Mouse (Mus musculus) retina, adult 2 months (tissue): ENCODE measurements around the gene Ccdc141.

Experiments used
- DNase-seq: peaks from one replicate; pipeline ENCODE4 v3.0.0-alpha.2; 2012; ENCODE audit warnings: low read depth, low spot score

Ccdc141 gene

DNA sequence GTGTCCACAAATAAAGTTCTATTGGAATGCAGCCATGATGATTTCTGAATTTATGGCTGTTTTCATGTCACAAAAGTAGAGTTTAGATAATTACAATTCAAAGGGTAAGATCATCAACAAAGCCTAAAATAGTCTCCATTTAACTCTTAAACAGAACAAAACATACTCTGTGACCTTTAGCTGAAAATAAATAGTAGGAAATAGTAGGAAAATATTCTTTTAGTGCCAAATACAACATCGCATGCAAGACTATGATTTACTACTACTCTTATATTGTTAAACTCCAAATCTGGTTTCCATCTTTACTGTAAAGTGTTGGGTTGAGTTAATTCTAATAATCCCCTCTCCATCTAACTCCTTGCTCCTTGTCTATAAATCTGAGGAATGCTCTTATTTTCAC lies 37.0 kb downstream of the Ccdc141 start:
- DNase-seq, result no peak

DNA sequence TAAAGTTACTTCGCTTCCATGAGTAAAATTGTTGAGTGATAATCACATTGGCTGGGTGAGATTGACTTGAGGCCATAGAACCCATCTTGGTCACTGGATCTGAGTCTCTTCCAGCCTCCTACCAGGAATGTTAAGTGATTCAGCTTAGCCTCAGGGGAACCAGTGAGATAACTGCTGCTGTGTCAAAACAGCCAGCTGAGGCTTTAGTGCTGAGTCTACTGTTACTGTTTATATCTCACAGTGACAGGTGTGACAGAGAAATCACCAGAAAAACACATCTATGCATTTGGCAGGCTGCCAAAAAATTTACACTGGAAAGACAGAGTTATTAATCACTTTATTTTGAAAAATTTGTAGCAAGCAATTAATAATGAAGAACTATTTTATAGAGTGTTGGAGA lies 43.5 kb downstream of the Ccdc141 start:
- no peak for DNase-seq

DNA sequence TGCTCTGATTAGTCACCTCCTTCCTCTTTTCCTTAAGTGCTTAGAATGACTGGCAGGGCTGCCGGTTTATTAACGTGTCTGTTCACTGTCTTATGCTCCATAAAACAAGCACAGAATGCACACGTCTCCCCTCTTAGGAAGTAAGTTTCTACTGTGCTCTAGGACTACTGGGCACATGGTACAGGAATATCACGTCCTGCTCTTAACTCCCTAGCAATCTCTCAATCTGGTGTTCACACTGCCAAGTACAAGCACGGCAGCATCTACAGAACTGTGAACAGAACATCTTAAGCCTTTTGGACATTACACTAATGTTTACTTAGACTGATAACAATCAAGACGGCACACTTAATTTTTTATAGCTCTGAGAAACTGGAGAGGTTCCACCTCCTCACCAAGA lies 52.3 kb downstream of the Ccdc141 start:
- no peak for DNase-seq

DNA sequence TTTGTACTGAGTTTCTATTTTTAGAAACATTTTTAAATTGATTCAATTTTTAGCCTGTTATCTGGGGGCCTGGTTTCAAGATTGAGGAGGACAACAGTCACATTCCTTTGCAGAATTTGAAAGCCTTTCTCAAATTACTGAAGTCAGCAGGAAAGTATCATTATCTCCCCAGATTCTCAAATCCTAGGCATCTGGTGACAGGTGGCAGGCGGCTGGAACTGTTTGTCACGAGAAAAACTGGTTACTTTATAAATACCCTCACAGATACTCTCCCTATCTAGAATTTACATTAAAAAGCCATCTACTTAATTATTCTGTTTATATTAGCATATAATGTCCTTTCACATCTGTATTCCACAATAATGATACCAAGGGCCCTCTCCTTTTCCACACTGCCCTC lies 56.1 kb downstream of the Ccdc141 start:
- DNase-seq, result no peak

DNA sequence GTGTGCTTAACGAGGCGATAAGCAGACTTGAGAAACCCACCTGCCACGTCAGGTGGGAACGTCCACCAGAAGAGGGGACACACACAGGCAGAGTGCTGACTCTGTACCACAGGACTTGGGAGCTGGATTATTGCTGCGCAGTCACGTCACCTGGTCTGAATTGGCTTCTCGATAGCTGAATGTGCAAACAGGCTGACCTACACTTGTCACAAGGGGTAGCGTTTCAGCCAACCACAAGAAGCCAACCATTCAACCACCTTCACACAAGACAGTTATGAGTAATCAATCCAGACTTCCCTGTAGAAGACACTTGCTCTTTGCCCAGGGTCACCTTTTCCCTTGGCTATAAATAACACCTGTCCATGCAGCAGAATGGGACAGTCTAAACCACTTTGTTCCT lies 56.6 kb downstream of the Ccdc141 start:
- no peak for DNase-seq

DNA sequence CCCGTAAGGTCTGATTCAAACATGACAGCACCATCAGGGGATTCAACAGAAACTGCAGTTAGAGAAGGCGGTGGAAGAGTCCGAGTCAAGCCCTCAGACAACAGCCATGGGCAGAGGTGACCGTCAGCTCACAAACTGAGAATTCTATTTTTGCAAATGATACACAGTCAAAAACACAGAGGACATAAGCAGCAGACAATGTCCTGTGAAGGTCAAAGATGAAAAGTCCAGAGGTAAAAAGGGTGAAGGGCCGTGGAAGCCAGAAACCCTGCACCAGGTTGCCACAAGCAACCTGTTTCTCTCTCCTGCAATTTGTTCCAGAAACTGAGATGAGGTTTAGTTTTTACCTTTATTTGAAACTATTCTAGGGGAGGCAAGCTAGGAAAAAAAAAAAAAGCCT lies 57.4 kb downstream of the Ccdc141 start:
- DNase-seq, result no peak

DNA sequence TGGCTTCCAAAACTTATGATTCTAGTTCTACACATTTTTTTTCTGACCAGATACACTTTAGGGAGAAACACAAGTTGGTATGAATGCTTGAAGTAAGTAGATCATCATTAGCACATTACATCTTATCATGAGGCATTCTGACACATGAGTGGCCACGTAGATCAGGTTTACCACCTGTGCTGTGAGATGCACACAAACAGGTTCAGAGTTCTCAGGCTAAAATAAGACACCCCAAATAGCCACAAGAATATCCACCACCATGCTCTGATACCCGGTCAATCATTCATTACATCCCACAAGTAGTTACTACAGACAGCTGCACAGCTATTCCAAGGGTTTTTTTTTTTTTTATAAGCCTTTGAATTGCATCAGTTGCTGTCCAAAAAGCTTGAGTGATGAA lies 59.3 kb downstream of the Ccdc141 start:
- no peak for DNase-seq

DNA sequence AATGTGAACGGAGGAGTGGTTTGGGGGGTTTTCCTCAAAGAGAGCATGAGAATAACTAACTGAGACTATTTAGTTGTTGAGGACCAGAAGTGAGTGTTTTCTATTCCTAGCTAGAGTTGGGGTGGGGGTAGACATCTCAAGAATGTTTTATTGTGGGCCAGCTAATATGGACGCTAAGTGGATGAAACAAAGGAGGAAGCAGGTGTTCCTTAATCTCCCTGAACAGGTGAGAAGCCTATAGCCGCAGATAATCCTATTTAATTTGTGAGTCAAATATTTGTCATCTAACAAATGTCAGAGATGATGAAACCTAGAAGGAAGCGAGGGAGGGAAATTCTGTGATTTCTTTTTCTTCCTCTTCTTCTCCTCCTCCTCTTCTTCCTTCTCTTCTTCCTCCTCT lies 60.1 kb downstream of the Ccdc141 start:
- DNase-seq, result no peak

DNA sequence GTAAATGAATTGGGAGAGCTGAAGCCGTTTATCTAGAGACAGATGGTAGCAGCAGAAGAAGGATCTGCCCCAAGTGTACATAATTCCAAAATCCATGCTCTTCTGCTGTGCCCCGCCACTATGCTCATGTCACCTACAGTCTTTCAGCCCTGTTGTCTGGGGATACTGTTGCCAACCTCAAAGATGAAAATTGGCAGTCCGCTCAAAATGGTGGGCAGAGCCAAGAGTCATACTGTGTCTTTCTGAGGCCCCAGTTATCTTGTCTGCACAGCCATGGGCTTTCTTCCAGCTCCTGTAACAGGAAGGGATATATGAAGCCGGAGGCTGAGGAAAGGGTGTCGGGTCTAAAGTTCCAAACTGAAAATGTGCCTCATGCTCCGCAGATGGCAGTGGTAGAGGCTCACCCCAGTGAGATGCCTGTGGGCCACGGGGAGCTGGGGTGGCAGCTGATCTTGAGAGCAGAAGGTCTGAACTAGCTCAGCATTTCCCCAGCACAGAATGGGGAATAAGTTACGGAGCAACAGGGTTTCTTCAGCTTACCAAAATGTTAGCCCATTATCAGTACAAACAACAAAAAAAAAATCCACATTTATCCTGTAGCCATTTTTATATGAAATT lies 60.8 kb downstream of the Ccdc141 start:
- no peak for DNase-seq

DNA sequence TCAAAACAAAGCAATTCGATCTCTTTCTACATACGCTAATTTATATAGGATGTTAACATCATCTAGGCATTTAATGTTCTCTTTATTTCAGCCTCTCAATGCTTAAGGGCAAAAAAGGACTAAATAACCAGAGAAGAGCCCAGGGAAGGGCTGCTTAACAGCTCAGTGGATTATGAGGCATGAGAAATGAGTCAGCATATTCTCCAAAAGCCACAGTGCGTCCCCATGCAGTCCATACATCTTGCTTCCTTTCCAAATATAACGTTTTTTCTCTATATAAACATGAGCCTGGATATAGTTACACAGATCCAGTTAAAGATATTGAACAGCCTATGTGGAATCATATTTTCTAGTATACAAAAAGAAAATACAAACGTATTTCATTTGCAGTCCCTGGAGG lies 61.9 kb downstream of the Ccdc141 start:
- no peak for DNase-seq

DNA sequence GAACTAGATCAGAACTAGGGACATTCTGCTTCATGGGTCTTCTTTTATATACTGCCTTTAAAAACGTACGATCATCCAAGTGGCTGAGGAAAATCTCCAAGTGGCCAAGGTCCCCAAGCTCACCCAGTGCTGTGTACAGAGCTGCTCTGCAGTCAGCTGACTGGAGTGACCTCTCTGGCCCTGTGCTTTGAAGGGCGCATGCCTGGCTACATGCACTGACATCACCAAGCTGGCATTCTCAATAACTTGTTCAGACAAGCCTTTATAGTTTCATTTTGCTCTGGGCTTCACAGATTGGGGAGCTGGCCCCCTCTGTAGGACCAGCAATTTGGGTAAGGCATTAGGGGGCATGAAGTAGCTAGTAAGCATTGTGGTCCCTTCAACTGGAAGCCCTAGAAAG lies 64.3 kb downstream of the Ccdc141 start:
- DNase-seq, result no peak

DNA sequence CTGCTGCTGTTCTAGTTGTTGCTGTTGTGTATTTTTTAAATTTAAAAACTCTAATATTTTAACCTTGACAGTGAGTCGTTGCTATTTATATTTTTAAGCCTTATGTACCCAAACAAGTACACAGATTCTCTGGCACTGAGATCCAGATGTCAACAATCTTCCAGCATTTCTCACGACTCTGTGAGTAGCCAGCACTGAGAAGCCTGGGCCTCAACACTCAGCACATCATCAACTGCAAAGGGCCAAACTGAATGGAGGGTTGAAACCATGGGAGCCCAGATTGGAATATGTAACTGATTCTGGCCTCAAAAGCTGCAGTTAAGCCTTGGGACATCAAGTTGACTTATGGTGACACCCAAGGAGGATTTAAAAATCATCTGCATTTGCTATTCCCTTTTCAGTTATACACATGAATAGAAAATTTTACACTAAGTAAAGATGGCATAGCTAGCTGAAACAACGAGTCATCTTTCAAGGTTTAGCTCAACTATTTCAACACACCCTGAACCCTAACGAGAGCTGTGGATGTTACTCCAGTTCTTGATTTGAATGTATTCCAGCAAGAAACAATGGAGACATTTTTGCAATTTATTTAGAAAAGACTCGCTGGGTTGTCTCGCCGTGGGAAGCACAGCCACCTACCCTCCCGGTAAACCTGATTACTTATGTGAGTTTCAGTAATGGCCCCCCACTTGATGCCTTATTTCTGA lies 65.3 kb downstream of the Ccdc141 start:
- DNase-seq, result no peak

DNA sequence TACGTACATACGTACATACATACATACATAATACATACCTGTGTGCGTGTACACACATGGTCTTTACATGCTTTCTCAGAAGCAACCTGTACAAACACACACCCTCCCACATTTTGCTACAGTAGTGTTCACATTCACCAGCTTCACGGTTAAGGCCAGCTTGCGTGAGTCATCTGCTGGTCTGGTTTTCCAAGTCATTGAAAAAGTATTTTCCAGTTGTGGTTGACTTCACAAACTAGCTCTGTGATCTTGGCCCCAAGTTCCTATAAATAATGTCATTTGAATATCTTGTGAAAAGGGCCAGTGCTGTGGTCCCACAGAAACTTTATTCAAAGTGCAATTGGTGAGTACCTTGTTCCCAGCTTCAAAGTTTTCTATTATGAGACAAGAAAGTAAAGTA lies 67.9 kb downstream of the Ccdc141 start:
- DNase-seq, result no peak

DNA sequence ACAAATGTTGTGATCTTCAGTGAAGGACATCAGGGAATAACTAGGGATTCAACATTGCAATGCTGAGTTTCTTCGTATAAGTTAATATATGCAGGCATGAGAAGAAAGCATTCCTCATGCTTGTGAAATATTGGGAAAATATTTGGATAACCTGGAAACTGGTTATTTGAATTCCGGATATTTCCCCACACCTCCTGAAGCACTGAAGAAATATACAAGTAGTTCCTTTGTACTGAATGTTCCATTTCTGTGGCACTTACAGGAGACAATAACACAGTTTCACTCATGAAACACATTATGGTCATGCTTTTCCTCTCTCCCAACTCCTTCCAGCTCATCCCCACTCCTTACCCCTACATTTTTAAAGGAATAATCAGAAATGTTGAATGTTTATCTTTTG lies 70.6 kb downstream of the Ccdc141 start:
- DNase-seq, result no peak

DNA sequence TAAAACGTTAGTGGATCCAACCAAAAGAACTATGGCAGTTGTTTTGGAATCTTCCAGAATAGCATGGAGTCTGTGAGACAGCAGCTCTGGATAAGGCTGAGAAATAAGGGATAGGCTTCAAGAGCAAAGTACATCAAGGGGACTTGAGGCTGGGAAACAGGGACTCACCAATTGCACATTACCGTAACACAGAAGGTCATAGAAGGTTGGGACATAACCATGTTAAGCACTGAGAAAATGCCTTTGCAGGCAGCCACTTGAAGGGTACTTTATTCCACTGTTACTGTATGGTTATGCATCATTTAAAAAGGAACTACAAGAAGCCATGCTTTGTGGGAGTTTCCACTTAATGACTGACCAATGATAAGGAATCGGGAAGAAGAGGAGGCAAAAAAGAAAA lies 71.7 kb downstream of the Ccdc141 start:
- DNase-seq, result no peak

DNA sequence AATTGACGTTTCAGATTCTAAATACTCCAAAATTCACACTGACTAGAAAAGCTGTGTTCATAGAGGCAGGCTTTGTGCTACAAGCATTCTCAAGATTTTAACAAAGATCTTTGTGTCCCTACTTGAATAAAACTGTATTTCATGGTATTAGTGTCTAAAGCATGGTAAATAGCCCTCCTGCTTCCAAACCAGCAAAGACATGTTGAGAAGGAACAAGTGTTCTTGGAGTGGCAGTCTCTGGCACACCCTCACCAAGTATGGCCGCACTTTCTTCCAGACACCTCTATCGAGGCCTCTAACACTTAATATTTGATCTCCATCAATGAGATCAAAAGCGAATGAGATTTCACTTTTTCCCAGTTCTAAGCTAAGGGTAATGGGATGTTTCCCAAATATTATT lies 78.7 kb downstream of the Ccdc141 start:
- no peak for DNase-seq

DNA sequence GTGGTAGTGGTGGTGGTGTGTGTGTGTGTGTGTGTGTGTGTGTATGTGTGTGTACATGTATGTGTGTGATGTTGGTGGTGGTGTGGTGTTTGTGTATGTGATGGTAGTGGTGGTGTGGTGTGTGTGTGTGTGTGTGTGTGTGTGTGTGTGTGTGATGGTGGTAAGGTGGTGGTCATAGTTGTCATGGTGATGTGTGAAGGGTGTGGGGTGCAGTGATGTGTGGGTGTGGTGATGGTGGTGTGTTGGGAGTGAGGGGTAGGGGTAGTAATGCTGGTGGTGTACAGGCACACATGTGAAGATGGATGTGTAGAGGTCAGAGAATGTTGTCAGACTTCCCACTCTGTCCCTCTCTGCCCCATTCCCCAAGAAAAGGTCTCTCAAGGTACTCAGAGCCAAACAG lies 85.1 kb downstream of the Ccdc141 start:
- DNase-seq, result no peak

DNA sequence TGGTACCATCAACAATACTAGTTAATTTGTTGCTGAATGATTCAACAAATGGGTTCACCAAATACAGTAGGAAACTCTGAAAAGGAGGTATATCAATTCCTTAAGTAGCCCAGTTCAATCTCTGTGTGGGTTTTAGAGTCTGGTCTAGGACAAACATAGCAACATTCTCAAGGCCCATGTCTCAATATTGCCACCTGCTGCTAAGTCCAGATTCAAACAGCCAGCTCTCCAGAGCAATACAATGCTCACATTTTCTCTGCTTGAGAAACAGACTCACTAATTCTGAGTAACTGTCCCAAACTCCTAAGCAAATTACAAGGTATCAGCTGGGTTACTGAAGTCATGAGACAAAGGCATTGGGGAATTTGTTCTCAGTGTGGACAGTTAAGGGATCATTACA lies 85.8 kb downstream of the Ccdc141 start:
- DNase-seq, result no peak

DNA sequence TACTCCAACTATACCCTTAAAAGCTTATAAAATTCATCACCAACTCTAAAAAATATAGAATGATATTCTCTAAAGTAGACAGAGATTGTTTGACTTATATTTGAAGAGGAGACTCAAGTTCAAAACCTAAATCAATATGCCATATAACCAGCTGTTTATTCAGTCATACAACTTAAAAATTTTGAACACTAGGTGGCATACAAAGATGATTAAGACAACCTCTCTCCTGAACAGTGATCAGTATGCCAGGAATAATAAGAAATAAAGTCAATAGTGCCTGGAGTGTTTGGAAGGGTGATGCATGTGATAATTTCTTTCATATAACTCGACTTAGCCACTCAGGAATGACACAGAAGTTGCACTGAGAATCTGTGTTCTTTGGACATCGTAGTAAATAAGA lies 89.3 kb downstream of the Ccdc141 start:
- no peak for DNase-seq

DNA sequence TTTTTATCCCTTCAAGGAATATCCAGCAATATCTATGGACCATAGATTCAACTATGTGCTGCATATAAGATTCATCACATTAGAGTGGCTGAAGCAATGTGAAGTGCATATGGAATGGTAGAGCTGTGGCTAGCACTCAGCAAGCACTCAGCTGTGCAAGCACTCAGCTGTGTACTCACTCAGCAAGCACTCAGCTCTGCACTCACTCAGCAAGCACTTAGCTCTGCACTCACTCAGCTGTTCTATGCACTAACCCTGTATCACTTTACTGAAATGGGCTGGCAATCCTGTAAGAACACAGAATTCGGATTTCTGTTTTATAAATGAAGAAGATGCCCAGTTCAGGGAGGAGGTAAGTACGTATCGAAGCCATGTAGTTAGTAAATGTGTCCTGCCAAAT lies 89.8 kb downstream of the Ccdc141 start:
- no peak for DNase-seq

DNA sequence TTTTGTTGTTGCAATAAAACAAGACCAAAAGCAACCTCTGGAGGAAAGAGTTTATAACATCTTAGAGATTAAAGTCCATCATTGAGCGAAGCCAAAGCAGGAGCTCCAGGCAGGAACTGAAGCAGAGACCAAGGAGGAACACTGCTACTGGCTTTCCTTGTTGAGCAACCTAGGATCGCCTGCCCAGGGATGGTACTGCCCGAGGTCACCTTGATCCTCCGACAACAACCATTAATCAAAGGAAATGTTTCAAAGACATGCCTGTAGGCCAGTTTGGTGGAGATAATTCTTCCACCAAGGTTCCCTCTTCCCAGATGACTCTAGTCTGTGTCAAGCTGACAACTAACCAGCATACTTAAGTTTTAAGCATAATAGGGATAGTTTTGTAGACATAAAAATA lies 91.7 kb downstream of the Ccdc141 start:
- no peak for DNase-seq

DNA sequence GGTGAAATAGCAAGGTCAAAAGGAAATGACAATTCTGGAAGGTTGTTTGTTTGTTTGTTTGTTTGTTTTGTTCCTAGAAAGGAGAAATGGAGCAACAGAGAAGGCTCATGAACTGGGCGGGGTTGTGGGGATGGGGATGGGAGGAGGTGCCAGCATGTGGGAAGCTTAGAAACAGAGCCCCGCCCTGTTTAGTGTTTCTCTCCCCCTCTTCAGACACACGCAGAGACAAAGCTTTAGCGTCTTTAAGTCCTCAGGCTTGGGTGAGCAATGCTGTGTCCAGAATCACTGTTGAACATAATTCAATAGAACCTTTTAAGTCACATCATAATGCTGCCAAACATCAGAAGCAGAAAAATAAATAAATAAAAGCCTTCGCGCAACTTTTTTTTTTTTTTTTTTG lies 96.1 kb downstream of the Ccdc141 start:
- DNase-seq, result no peak

DNA sequence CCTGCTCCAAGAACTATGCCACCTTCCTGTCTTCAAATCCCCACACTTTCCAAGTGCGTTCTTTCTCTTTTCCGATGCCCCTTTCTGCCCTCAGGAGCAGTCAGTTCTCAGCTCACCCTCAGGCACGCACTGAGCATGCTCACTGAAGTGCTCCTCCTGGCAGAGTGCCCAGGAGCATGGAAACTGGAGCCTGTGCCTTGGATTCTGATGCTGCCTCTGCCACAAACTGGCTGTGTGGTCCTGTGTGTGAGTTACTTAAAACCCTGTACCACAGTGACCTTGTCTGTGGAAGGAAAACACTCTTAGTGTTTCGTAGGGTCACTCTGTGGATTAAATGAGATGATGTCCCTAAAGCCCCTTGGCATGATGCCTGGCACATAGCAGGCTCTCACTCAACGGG lies 96.5 kb downstream of the Ccdc141 start:
- DNase-seq, result no peak

DNA sequence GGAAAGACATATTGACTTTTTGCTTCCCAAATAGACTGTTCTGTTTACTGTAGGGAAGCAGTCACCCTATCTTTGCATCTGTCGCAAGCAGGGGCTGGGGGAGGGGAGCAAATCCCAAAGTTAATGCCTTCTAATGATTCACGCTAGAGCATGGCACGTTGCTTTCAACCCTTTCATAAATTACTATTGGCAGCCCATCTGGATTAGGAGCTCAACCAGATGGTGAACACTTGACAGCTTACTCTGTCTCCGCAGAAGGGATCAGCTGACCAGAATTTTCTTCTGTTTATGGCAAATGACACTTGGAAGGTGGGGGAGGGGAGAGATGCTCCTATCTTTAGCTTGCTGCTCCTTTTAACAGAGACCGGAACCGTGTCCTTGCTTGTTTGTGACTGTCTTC lies 105.1 kb downstream of the Ccdc141 start:
- no peak for DNase-seq
